Comparison of ENCODE assay signal across 29 mouse cellular contexts in the genomic region with DNA sequence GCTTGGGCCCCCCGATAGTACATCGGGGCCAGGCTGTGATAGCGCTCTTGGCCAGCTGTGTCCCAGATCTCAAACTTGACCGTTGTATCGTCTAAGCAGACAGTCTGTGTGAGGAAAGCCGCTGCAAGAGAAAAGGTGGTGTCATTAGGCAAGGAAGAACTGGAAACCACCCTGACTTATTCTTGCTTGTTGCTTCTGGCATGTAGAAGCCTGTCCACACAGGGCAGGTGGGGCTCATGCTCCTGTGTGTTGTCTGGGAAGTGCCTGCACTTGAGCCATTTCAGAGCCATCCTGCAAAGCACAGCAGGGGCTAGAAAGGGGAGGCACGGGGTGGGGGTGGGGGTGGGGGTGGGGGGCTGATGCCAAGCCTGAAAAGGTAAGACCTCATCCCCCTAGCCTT. TPM values are rescaled to one million over a fixed set of nuclear protein-coding genes. Genes with fewer than 3 reads are reported as not detected.
DNase-seq lines count a peak whose midpoint lies in the region; ATAC-seq and TF ChIP-seq lines count a peak whose summit lies in the region.
"Had no signal": no experiment of that assay in that cellular context is flagged by ENCODE, and none has a peak within 500 bp of the region (broad histone marks: within the 10 kb centered on the region; RNA-seq: fewer than 3 reads in every experiment).

No protein-coding gene starts in this region.

- no peak overlapping the region for H3K4me3 ChIP-seq in embryonic facial prominence, embryonic 13.5 days
- H3K4me3 ChIP-seq in embryonic facial prominence, embryonic 10.5 days, result no peak overlapping the region
- no peak overlapping the region for H3K4me3 ChIP-seq in heart, adult 2 months
- no peak overlapping the region for H3K4me3 ChIP-seq in heart, embryonic 12.5 days
- no peak overlapping the region for H3K4me3 ChIP-seq in kidney, postnatal 0 days (replicated peaks; ENCODE audit: low read depth, low read length)
- no peak overlapping the region for H3K4me3 ChIP-seq in embryonic facial prominence, embryonic 14.5 days (ENCODE audit: low read depth, low read length)
- H3K4me3 ChIP-seq: forebrain, embryonic 10.5 days; forebrain, embryonic 13.5 days; heart, embryonic 13.5 days had no signal

- peaks cover 5% of the 10 kb centered on the region for H3K79me2 ChIP-seq in heart, adult 2 months (replicated peaks; ENCODE audit: control insufficient read depth, insufficient read depth, low read length)

- no peak for ATAC-seq in embryonic facial prominence, embryonic 13.5 days (ENCODE audit: insufficient number of reproducible peaks, insufficient read depth, low FRiP score, low TSS enrichment, low read depth)
- ATAC-seq in heart, embryonic 12.5 days (ENCODE audit: insufficient number of reproducible peaks, low FRiP score), result no peak
- ATAC-seq in kidney, postnatal 0 days (replicated peaks; ENCODE audit: low FRiP score, low read depth), result no peak
- no peak for ATAC-seq in embryonic facial prominence, embryonic 14.5 days (ENCODE audit: low read depth)
- ATAC-seq: activated CD4-positive, CD25-positive, alpha-beta regulatory T cell, adult 4 months; forebrain, embryonic 13.5 days; forebrain, embryonic 16.5 days; hindbrain, postnatal 0 days; inflammation-experienced regulatory T-cells, adult 6 months had no signal

- no peaks in the 10 kb centered on the region for H3K27me3 ChIP-seq in embryonic facial prominence, embryonic 13.5 days
- H3K27me3 ChIP-seq in embryonic facial prominence, embryonic 10.5 days (replicated peaks; ENCODE audit: low read depth, poor library complexity, severe bottlenecking), result no peaks in the 10 kb centered on the region
- no peaks in the 10 kb centered on the region for H3K27me3 ChIP-seq in heart, adult 2 months (ENCODE audit: control insufficient read depth, insufficient read depth, low read length)
- H3K27me3 ChIP-seq in heart, embryonic 12.5 days (replicated peaks), result no peaks in the 10 kb centered on the region
- H3K27me3 ChIP-seq in kidney, postnatal 0 days (ENCODE audit: insufficient read depth, low read length), result no peaks in the 10 kb centered on the region
- H3K27me3 ChIP-seq in embryonic facial prominence, embryonic 14.5 days (replicated peaks; ENCODE audit: control insufficient read depth, insufficient read depth, low read length), result no peaks in the 10 kb centered on the region
- H3K27me3 ChIP-seq: forebrain, embryonic 13.5 days; heart, embryonic 13.5 days had no signal

- H3K4me1 ChIP-seq in embryonic facial prominence, embryonic 13.5 days, result peaks cover 19% of the 10 kb centered on the region
- H3K4me1 ChIP-seq in embryonic facial prominence, embryonic 10.5 days, result peaks cover 38% of the 10 kb centered on the region
- H3K4me1 ChIP-seq in heart, adult 2 months (ENCODE audit: control insufficient read depth, insufficient read depth, low read length), result peaks cover 38% of the 10 kb centered on the region
- peaks cover 48% of the 10 kb centered on the region for H3K4me1 ChIP-seq in heart, embryonic 12.5 days (replicated peaks)
- H3K4me1 ChIP-seq in kidney, postnatal 0 days (replicated peaks; ENCODE audit: insufficient read depth, low read length), result peaks cover 15% of the 10 kb centered on the region; the same call in 1 of the 2 replicates
- H3K4me1 ChIP-seq in embryonic facial prominence, embryonic 14.5 days (ENCODE audit: control insufficient read depth, insufficient read depth, low read length), result peaks cover 10% of the 10 kb centered on the region

- intact Hi-C loops in heart, adult 2 months (cut with DNase I), result loop anchor here (10.0 kb wide), 1 partner anchor 456 kb away; the partner anchor contains the start of genes Ccr10, Cntnap1 and Plekhh3

- WGBS in embryonic facial prominence, embryonic 13.5 days, result 86% methylated on average over 7 of the region's 7 CpGs
- 91% methylated on average over 7 of the region's 7 CpGs for WGBS in embryonic facial prominence, embryonic 10.5 days
- WGBS in heart, adult 2 months, result 91% methylated on average over 7 of the region's 7 CpGs
- WGBS in heart, embryonic 12.5 days, result 94% methylated on average over 7 of the region's 7 CpGs
- 94% methylated on average over 7 of the region's 7 CpGs for WGBS in kidney, postnatal 0 days
- WGBS in embryonic facial prominence, embryonic 14.5 days, result 87% methylated on average over 7 of the region's 7 CpGs

- DNase-seq in embryonic facial prominence, embryonic 10.5 days (ENCODE audit: low spot score), result no peak
- DNase-seq in heart, adult 2 months, result no peak
- no peak for DNase-seq in kidney, postnatal 0 days (ENCODE audit: low spot score)
- no peak for DNase-seq in kidney, adult 18-20 months
- peak; percentile 54 for DNase-seq in embryonic facial prominence, embryonic 14.5 days (ENCODE audit: low spot score)
- DNase-seq in right cerebral cortex, adult 18-20 months, result no peak
- DNase-seq: adrenal gland, adult 8-10 months; adrenal gland, postnatal 25 days; cerebellum, adult 11-12 months; cerebellum, adult 8-10 months; cerebellum, postnatal 10 days; cerebellum, postnatal 36 days; embryo, embryonic 11 days; gastrocnemius, postnatal 14 days; heart, postnatal 4 days had no signal

- no peak for TF ChIP-seq EP300 in heart, adult 2 months (IDR thresholded peaks at IDR 0.05; ENCODE audit: insufficient read depth, low read depth, low read length)

- no peaks in the 10 kb centered on the region for H3K9me3 ChIP-seq in embryonic facial prominence, embryonic 13.5 days
- H3K9me3 ChIP-seq in embryonic facial prominence, embryonic 10.5 days, result no peaks in the 10 kb centered on the region
- H3K9me3 ChIP-seq in heart, embryonic 12.5 days (replicated peaks), result no peaks in the 10 kb centered on the region
- H3K9me3 ChIP-seq in kidney, postnatal 0 days (replicated peaks; ENCODE audit: low read length), result no peaks in the 10 kb centered on the region
- H3K9me3 ChIP-seq in embryonic facial prominence, embryonic 14.5 days (ENCODE audit: control insufficient read depth, low read length), result no peaks in the 10 kb centered on the region
- H3K9me3 ChIP-seq: forebrain, embryonic 10.5 days; forebrain, embryonic 13.5 days; heart, embryonic 13.5 days had no signal

- H3K27ac ChIP-seq in embryonic facial prominence, embryonic 13.5 days, result 0 out of 2 replicates have a peak overlapping the region, but pooled peaks have one; percentile 44
- H3K27ac ChIP-seq in embryonic facial prominence, embryonic 10.5 days (replicated peaks), result no peak overlapping the region
- H3K27ac ChIP-seq in heart, adult 2 months, result peak overlapping the region; percentile 64
- H3K27ac ChIP-seq in heart, embryonic 12.5 days (ENCODE audit: poor library complexity, severe bottlenecking), result no peak overlapping the region
- 0 out of 2 replicates have a peak overlapping the region, but pooled peaks have one; percentile 19 for H3K27ac ChIP-seq in kidney, postnatal 0 days
- H3K27ac ChIP-seq in embryonic facial prominence, embryonic 14.5 days (replicated peaks; ENCODE audit: low read depth, low read length), result peak overlapping the region; percentile 44; the same call in 1 of the 2 replicates
- H3K27ac ChIP-seq: forebrain, embryonic 10.5 days; forebrain, embryonic 13.5 days; heart, embryonic 13.5 days; hindbrain, embryonic 14.5 days; hindbrain, postnatal 0 days had no signal

- H3K36me3 ChIP-seq in embryonic facial prominence, embryonic 13.5 days, result peaks cover 52% of the 10 kb centered on the region
- H3K36me3 ChIP-seq in embryonic facial prominence, embryonic 10.5 days (replicated peaks), result peaks cover 53% of the 10 kb centered on the region
- H3K36me3 ChIP-seq in heart, adult 2 months (ENCODE audit: control insufficient read depth, insufficient read depth, low read length), result peaks cover 33% of the 10 kb centered on the region
- H3K36me3 ChIP-seq in heart, embryonic 12.5 days, result peaks cover 45% of the 10 kb centered on the region
- peaks cover 28% of the 10 kb centered on the region for H3K36me3 ChIP-seq in kidney, postnatal 0 days (ENCODE audit: insufficient read depth, low read length)
- peaks cover 47% of the 10 kb centered on the region for H3K36me3 ChIP-seq in embryonic facial prominence, embryonic 14.5 days (ENCODE audit: control insufficient read depth, insufficient read depth, low read length)

- TF ChIP-seq POLR2A in heart, adult 2 months (IDR thresholded peaks at IDR 0.05; ENCODE audit: insufficient read depth, low read depth, low read length), result no peak

- TF ChIP-seq CTCF in heart, adult 2 months (IDR thresholded peaks at IDR 0.05), result no peak
- no peak for TF ChIP-seq CTCF in kidney, postnatal 0 days (IDR thresholded peaks at IDR 0.05; ENCODE audit: low read depth)

- H3K4me2 ChIP-seq in embryonic facial prominence, embryonic 13.5 days, result no peak overlapping the region
- H3K4me2 ChIP-seq in heart, embryonic 12.5 days, result no peak overlapping the region
- no peak overlapping the region for H3K4me2 ChIP-seq in kidney, postnatal 0 days (ENCODE audit: low read length)
- no peak overlapping the region for H3K4me2 ChIP-seq in embryonic facial prominence, embryonic 14.5 days (ENCODE audit: low read depth, low read length)
- H3K4me2 ChIP-seq: forebrain, embryonic 13.5 days; heart, embryonic 13.5 days; hindbrain, embryonic 14.5 days had no signal

- no peak overlapping the region for H3K9ac ChIP-seq in embryonic facial prominence, embryonic 13.5 days
- H3K9ac ChIP-seq in heart, adult 2 months (ENCODE audit: low read depth, low read length), result no peak overlapping the region
- no peak overlapping the region for H3K9ac ChIP-seq in heart, embryonic 12.5 days
- no peak overlapping the region for H3K9ac ChIP-seq in kidney, postnatal 0 days (ENCODE audit: low read depth, low read length)
- no peak overlapping the region for H3K9ac ChIP-seq in embryonic facial prominence, embryonic 14.5 days (ENCODE audit: low read depth, low read length)
- H3K9ac ChIP-seq: forebrain, embryonic 13.5 days; heart, embryonic 13.5 days; hindbrain, embryonic 14.5 days had no signal

RNA-seq across cellular contexts. Expression of gene Hspb9, which starts 4.8 kb away (rescaled TPM):
- polyA plus RNA-seq in embryonic facial prominence, embryonic 13.5 days (2015; fragmentation: Nextera tagmentation; extraction: Ambion mirVana), result 0.39 TPM in 1 of 2 replicates, not detected in the other
- polyA plus RNA-seq in embryonic facial prominence, embryonic 10.5 days (2016; fragmentation: Nextera tagmentation; extraction: Ambion mirVana), result 0.56 TPM in 1 of 2 replicates, not detected in the other
- not detected for total RNA-seq in heart, adult 2 months (2021)
- 0.50 and 0.62 TPM in 2 replicates for polyA plus RNA-seq in heart, adult 2 months (2012; rRNA removed)
- 0.27 TPM in 1 of 2 replicates, not detected in the other for polyA plus RNA-seq in heart, embryonic 12.5 days (2016; fragmentation: Nextera tagmentation; extraction: Ambion mirVana)
- 0.37 TPM in 1 of 2 replicates, not detected in the other for polyA plus RNA-seq in kidney, postnatal 0 days (2015; fragmentation: Nextera tagmentation; extraction: Ambion mirVana)
- polyA plus RNA-seq in embryonic facial prominence, embryonic 14.5 days (2014; fragmentation: Nextera tagmentation; extraction: Ambion mirVana), result 0.34 TPM in 1 of 2 replicates, not detected in the other
- total RNA-seq: adrenal gland, postnatal 25 days; gastrocnemius, adult 18-20 months; gastrocnemius, postnatal 14 days; heart, postnatal 14 days; heart, postnatal 4 days; hindbrain, postnatal 0 days had no signal
- polyA plus RNA-seq: brain, embryonic 14.5 days; embryonic facial prominence, embryonic 11.5 days; forebrain, embryonic 13.5 days; forebrain, embryonic 16.5 days; hindbrain, embryonic 14.5 days had no signal

RNA-seq across cellular contexts. Expression of gene Kat2a, which starts 6.2 kb away (rescaled TPM):
- polyA plus RNA-seq in embryonic facial prominence, embryonic 13.5 days (2015; fragmentation: Nextera tagmentation; extraction: Ambion mirVana), result 54.9 and 61.0 TPM in 2 replicates
- 72.4 and 80.6 TPM in 2 replicates for polyA plus RNA-seq in embryonic facial prominence, embryonic 10.5 days (2016; fragmentation: Nextera tagmentation; extraction: Ambion mirVana)
- total RNA-seq in heart, adult 2 months (2021), result 10 to 100 TPM; 13.1 to 14.0 TPM
- 18.9 and 21.7 TPM in 2 replicates for polyA plus RNA-seq in heart, adult 2 months (2012; rRNA removed)
- polyA plus RNA-seq in heart, embryonic 12.5 days (2016; fragmentation: Nextera tagmentation; extraction: Ambion mirVana), result 45.4 and 49.0 TPM in 2 replicates
- polyA plus RNA-seq in kidney, postnatal 0 days (2015; fragmentation: Nextera tagmentation; extraction: Ambion mirVana), result 39.0 and 40.2 TPM in 2 replicates
- polyA plus RNA-seq in embryonic facial prominence, embryonic 14.5 days (2014; fragmentation: Nextera tagmentation; extraction: Ambion mirVana), result 50.6 and 52.9 TPM in 2 replicates

RNA-seq across cellular contexts. Expression of gene Dhx58, which starts 14.4 kb away (rescaled TPM):
- polyA plus RNA-seq in embryonic facial prominence, embryonic 13.5 days (2015; fragmentation: Nextera tagmentation; extraction: Ambion mirVana), result 3.4 and 5.2 TPM in 2 replicates
- polyA plus RNA-seq in embryonic facial prominence, embryonic 10.5 days (2016; fragmentation: Nextera tagmentation; extraction: Ambion mirVana), result 3.3 and 3.6 TPM in 2 replicates
- under 1 TPM; 0.55 to 0.70 TPM for total RNA-seq in heart, adult 2 months (2021)
- polyA plus RNA-seq in heart, adult 2 months (2012; rRNA removed), result 2.8 and 3.0 TPM in 2 replicates
- 0.74 and 0.90 TPM in 2 replicates for polyA plus RNA-seq in heart, embryonic 12.5 days (2016; fragmentation: Nextera tagmentation; extraction: Ambion mirVana)
- 3.3 and 3.7 TPM in 2 replicates for polyA plus RNA-seq in kidney, postnatal 0 days (2015; fragmentation: Nextera tagmentation; extraction: Ambion mirVana)
- 1.7 and 2.0 TPM in 2 replicates for polyA plus RNA-seq in embryonic facial prominence, embryonic 14.5 days (2014; fragmentation: Nextera tagmentation; extraction: Ambion mirVana)

RNA-seq across cellular contexts. Expression of gene Rab5c, which starts 19.6 kb away (rescaled TPM):
- 21.0 and 28.5 TPM in 2 replicates for polyA plus RNA-seq in embryonic facial prominence, embryonic 13.5 days (2015; fragmentation: Nextera tagmentation; extraction: Ambion mirVana)
- 13.0 and 13.1 TPM in 2 replicates for polyA plus RNA-seq in embryonic facial prominence, embryonic 10.5 days (2016; fragmentation: Nextera tagmentation; extraction: Ambion mirVana)
- 10 to 100 TPM; 53.0 to 56.3 TPM for total RNA-seq in heart, adult 2 months (2021)
- polyA plus RNA-seq in heart, adult 2 months (2012; rRNA removed), result 69.3 and 97.8 TPM in 2 replicates
- polyA plus RNA-seq in heart, embryonic 12.5 days (2016; fragmentation: Nextera tagmentation; extraction: Ambion mirVana), result 10.5 and 11.4 TPM in 2 replicates
- polyA plus RNA-seq in kidney, postnatal 0 days (2015; fragmentation: Nextera tagmentation; extraction: Ambion mirVana), result 34.7 and 39.0 TPM in 2 replicates
- polyA plus RNA-seq in embryonic facial prominence, embryonic 14.5 days (2014; fragmentation: Nextera tagmentation; extraction: Ambion mirVana), result 70.7 and 73.9 TPM in 2 replicates

RNA-seq across cellular contexts. Expression of gene Zfp385c, which starts 26.2 kb away (rescaled TPM):
- polyA plus RNA-seq in embryonic facial prominence, embryonic 13.5 days (2015; fragmentation: Nextera tagmentation; extraction: Ambion mirVana), result 1.7 and 2.3 TPM in 2 replicates
- 1.2 TPM in 2 replicates for polyA plus RNA-seq in embryonic facial prominence, embryonic 10.5 days (2016; fragmentation: Nextera tagmentation; extraction: Ambion mirVana)
- total RNA-seq in heart, adult 2 months (2021), result under 1 TPM; 0.34 to 0.48 TPM
- polyA plus RNA-seq in heart, adult 2 months (2012; rRNA removed), result 0.59 and 0.61 TPM in 2 replicates
- polyA plus RNA-seq in heart, embryonic 12.5 days (2016; fragmentation: Nextera tagmentation; extraction: Ambion mirVana), result 0.41 TPM in 1 of 2 replicates, not detected in the other
- 1.6 and 2.5 TPM in 2 replicates for polyA plus RNA-seq in kidney, postnatal 0 days (2015; fragmentation: Nextera tagmentation; extraction: Ambion mirVana)
- polyA plus RNA-seq in embryonic facial prominence, embryonic 14.5 days (2014; fragmentation: Nextera tagmentation; extraction: Ambion mirVana), result 1.7 TPM in 2 replicates
- polyA plus RNA-seq: inflammation-experienced regulatory T-cells, adult 6 months had no signal

Comparison
In these comparisons a context has a peak if more than half of its experiments do, and no peak if none do; other contexts are left out.
1. H3K27ac ChIP-seq: peak in embryonic facial prominence, embryonic 13.5 days (single experiment), heart, adult 2 months (single experiment), kidney, postnatal 0 days (single experiment) and embryonic facial prominence, embryonic 14.5 days (single experiment); none in embryonic facial prominence, embryonic 10.5 days (single experiment) and heart, embryonic 12.5 days (single experiment).